In genomic region chr15:79243234-79244042, GRCm38 (mm10) we compare ENCODE assay signal across 8 mouse cellular contexts. TPM values are rescaled to one million over a fixed set of nuclear protein-coding genes. Genes with fewer than 3 reads are reported as not detected.
A peak's percentile ranks its signal among the peaks of the same experiment; 100 is the strongest.
DNase-seq lines count a peak whose midpoint lies in the region; ATAC-seq and TF ChIP-seq lines count a peak whose summit lies in the region.

No protein-coding gene starts in this region.

- peaks cover 13% of the 10 kb centered on the region for H3K36me3 ChIP-seq in hindbrain, embryonic 11.5 days (ENCODE audit: control insufficient read depth, insufficient read depth, low read length)
- peaks cover 23% of the 10 kb centered on the region for H3K36me3 ChIP-seq in lung, embryonic 16.5 days (ENCODE audit: control insufficient read depth, insufficient read depth, low read length)
- H3K36me3 ChIP-seq in thymus, adult 2 months (ENCODE audit: control insufficient read depth, insufficient read depth, low read length): no peaks in the 10 kb centered on the region

- H3K4me3 ChIP-seq in hindbrain, embryonic 11.5 days (ENCODE audit: low read depth, low read length): no peak overlapping the region
- no peak overlapping the region for H3K4me3 ChIP-seq in lung, embryonic 16.5 days (ENCODE audit: low read length)
- no peak overlapping the region for H3K4me3 ChIP-seq in thymus, adult 2 months (ENCODE audit: control insufficient read depth, insufficient read depth, low read length)

- H3K9ac ChIP-seq in hindbrain, embryonic 11.5 days (ENCODE audit: low read depth, low read length): no peak overlapping the region
- H3K9ac ChIP-seq in lung, embryonic 16.5 days (ENCODE audit: low read length): no peak overlapping the region

- 27% methylated on average over 10 of the region's 10 CpGs for WGBS in hindbrain, embryonic 11.5 days
- 13% methylated on average over 10 of the region's 10 CpGs for WGBS in lung, embryonic 16.5 days
- 18% methylated on average over 10 of the region's 10 CpGs for WGBS in thymus, adult 2 months

- peak; percentile 96 for ATAC-seq in hindbrain, embryonic 11.5 days (ENCODE audit: low FRiP score)
- ATAC-seq in lung, embryonic 16.5 days (ENCODE audit: low read depth): peak; percentile 97

- H3K27ac ChIP-seq in hindbrain, embryonic 11.5 days (ENCODE audit: low read depth, low read length): no peak overlapping the region
- H3K27ac ChIP-seq in lung, embryonic 16.5 days (ENCODE audit: low read length): peak overlapping the region; percentile 23
- H3K27ac ChIP-seq in thymus, adult 2 months (ENCODE audit: control insufficient read depth, insufficient read depth, low read length): no peak overlapping the region

- H3K4me1 ChIP-seq in hindbrain, embryonic 11.5 days (replicated peaks; ENCODE audit: control insufficient read depth, insufficient read depth, low read length): peaks cover 3% of the 10 kb centered on the region; the same call in 1 of the 2 replicates
- peaks cover 9% of the 10 kb centered on the region; the same call in 1 of the 2 replicates for H3K4me1 ChIP-seq in lung, embryonic 16.5 days (replicated peaks; ENCODE audit: control insufficient read depth, insufficient read depth, low read length)
- peaks cover 8% of the 10 kb centered on the region for H3K4me1 ChIP-seq in thymus, adult 2 months (replicated peaks; ENCODE audit: control insufficient read depth, insufficient read depth, low read length)

- H3K9me3 ChIP-seq in hindbrain, embryonic 11.5 days (ENCODE audit: control insufficient read depth, low read length): no peaks in the 10 kb centered on the region
- H3K9me3 ChIP-seq in lung, embryonic 16.5 days (ENCODE audit: control insufficient read depth, low read length): no peaks in the 10 kb centered on the region

- TF ChIP-seq POLR2A in thymus, adult 2 months (IDR thresholded peaks at IDR 0.05; ENCODE audit: control insufficient read depth, extremely low read depth, insufficient read depth, low read length, poor library complexity): no peak

- no peak overlapping the region for H3K4me2 ChIP-seq in hindbrain, embryonic 11.5 days (replicated peaks; ENCODE audit: low read depth, low read length)
- no peak overlapping the region for H3K4me2 ChIP-seq in lung, embryonic 16.5 days (ENCODE audit: low read depth, low read length)

- DNase-seq in MN1 (ENCODE audit: low spot score): peak; percentile 96
- peak; percentile 94 for DNase-seq in cerebellum, adult 9-10 months
- DNase-seq in frontal cortex, adult 2 months (ENCODE audit: extremely low spot score in 1 of 2, low spot score in 1 of 2): peak; percentile 98 to 99
- peak; percentile 96 for DNase-seq in hindbrain, embryonic 11.5 days (ENCODE audit: low spot score)
- DNase-seq in layer of hippocampus, adult 9-11 months: peak; percentile 99
- DNase-seq in ovary, adult 18-20 months (ENCODE audit: low spot score): peak; percentile 90
- DNase-seq in thymus, adult 2 months: peak; percentile 93

- TF ChIP-seq CTCF in thymus, adult 2 months (IDR thresholded peaks at IDR 0.05; ENCODE audit: borderline replicate concordance, control insufficient read depth, extremely low read depth, insufficient read depth, low read length, poor library complexity): peak; percentile 100

- H3K27me3 ChIP-seq in hindbrain, embryonic 11.5 days (ENCODE audit: control insufficient read depth, insufficient read depth, low read length): no peaks in the 10 kb centered on the region
- H3K27me3 ChIP-seq in lung, embryonic 16.5 days (ENCODE audit: control insufficient read depth, insufficient read depth, low read depth, low read length): no peaks in the 10 kb centered on the region
- no peaks in the 10 kb centered on the region for H3K27me3 ChIP-seq in thymus, adult 2 months (ENCODE audit: control insufficient read depth, insufficient read depth, low read length)

RNA-seq across cellular contexts. Expression of gene Slc16a8, which starts 11.1 kb away (rescaled TPM):
- 0.06 TPM in 1 of 2 replicates, not detected in the other for polyA plus RNA-seq in frontal cortex, adult 2 months (2012; rRNA removed)
- 0.26 TPM in 1 of 2 replicates, not detected in the other for polyA plus RNA-seq in hindbrain, embryonic 11.5 days (2014; fragmentation: Nextera tagmentation; extraction: Ambion mirVana)
- 0.13 and 0.19 TPM in 2 replicates for polyA plus RNA-seq in lung, embryonic 16.5 days (2015; fragmentation: Nextera tagmentation; extraction: Ambion mirVana)
- 0.15 TPM in 1 of 2 replicates, not detected in the other for polyA plus RNA-seq in thymus, adult 2 months (2012; rRNA removed)

RNA-seq across cellular contexts. Expression of gene Gm49486, which starts 14.2 kb away (rescaled TPM):
- 1.3 and 1.4 TPM in 2 replicates for polyA plus RNA-seq in frontal cortex, adult 2 months (2012; rRNA removed)
- polyA plus RNA-seq in hindbrain, embryonic 11.5 days (2014; fragmentation: Nextera tagmentation; extraction: Ambion mirVana): 0.35 and 0.68 TPM in 2 replicates
- 0.28 and 0.67 TPM in 2 replicates for polyA plus RNA-seq in lung, embryonic 16.5 days (2015; fragmentation: Nextera tagmentation; extraction: Ambion mirVana)
- polyA plus RNA-seq in thymus, adult 2 months (2012; rRNA removed): 0.11 and 0.24 TPM in 2 replicates

RNA-seq across cellular contexts. Expression of gene Pick1, which starts 14.5 kb away (rescaled TPM):
- 87.7 and 98.4 TPM in 2 replicates for polyA plus RNA-seq in frontal cortex, adult 2 months (2012; rRNA removed)
- 23.5 and 28.0 TPM in 2 replicates for polyA plus RNA-seq in hindbrain, embryonic 11.5 days (2014; fragmentation: Nextera tagmentation; extraction: Ambion mirVana)
- 41.2 and 48.4 TPM in 2 replicates for polyA plus RNA-seq in lung, embryonic 16.5 days (2015; fragmentation: Nextera tagmentation; extraction: Ambion mirVana)
- 27.1 and 27.7 TPM in 2 replicates for polyA plus RNA-seq in thymus, adult 2 months (2012; rRNA removed)

RNA-seq across cellular contexts. Expression of gene Baiap2l2, which starts 41.9 kb away (rescaled TPM):
- 12.6 and 16.6 TPM in 2 replicates for polyA plus RNA-seq in frontal cortex, adult 2 months (2012; rRNA removed)
- 1.4 and 1.5 TPM in 2 replicates for polyA plus RNA-seq in hindbrain, embryonic 11.5 days (2014; fragmentation: Nextera tagmentation; extraction: Ambion mirVana)
- polyA plus RNA-seq in lung, embryonic 16.5 days (2015; fragmentation: Nextera tagmentation; extraction: Ambion mirVana): 4.1 and 6.2 TPM in 2 replicates
- 0.68 and 2.9 TPM in 2 replicates for polyA plus RNA-seq in thymus, adult 2 months (2012; rRNA removed)
